Mouse (Mus musculus): ENCODE measurements around the gene Zcchc17.

DNA sequence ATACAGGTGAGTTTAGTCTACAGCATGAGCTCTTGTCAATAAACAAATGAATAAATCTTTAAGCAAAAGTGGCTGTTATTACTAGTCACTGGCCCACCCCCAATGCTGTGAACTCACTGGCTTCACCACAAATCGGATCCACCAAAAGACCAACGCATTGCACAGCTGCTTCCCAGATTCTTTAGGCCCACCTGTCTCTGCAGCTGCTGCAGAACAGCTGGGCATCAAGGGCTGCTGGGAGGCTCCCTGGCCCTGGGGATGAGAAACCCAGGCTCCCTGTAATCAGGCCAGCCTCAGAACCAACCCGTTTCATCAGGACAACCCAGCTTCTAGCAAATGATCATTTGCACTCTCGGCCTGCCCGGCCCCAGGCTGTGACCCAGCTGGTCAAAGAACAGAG, 76.9 kb downstream of the Zcchc17 start:
- TF ChIP-seq CTCF (IDR thresholded peaks at IDR 0.05; ENCODE audit: insufficient read depth, low read length) = no peak
- no peak for TF ChIP-seq POLR2A (IDR thresholded peaks at IDR 0.05; ENCODE audit: borderline replicate concordance, extremely low read depth, low read depth, low read length)
